Comparison of ENCODE assay signal across 13 mouse cellular contexts in genomic region chr6:86052556-86052955, GRCm38 (mm10). TPM values are rescaled to one million over a fixed set of nuclear protein-coding genes. Genes with fewer than 3 reads are reported as not detected.
DNase-seq lines count a peak whose midpoint lies in the region; ATAC-seq and TF ChIP-seq lines count a peak whose summit lies in the region.
"Had no signal": no experiment of that assay in that cellular context is flagged by ENCODE, and none has a peak within 500 bp of the region (broad histone marks: within the 10 kb centered on the region; RNA-seq: fewer than 3 reads in every experiment).

No protein-coding gene starts in this region.

- no peak for DNase-seq in heart, adult 9 months (ENCODE audit: low spot score in 2 of 2)
- peak; percentile 49 for DNase-seq in forebrain, postnatal 0 days
- DNase-seq in midbrain, embryonic 11.5 days (ENCODE audit: low spot score, missing footprints), result no peak
- no peak for DNase-seq in cerebellum, adult 8-10 months
- no peak for DNase-seq in thymus, postnatal 36 days
- DNase-seq in gastrocnemius, adult 2 months, result no peak
- DNase-seq: heart, postnatal 36 days; layer of hippocampus, adult 9-11 months; right cerebral cortex, adult 18-20 months had no signal

- ATAC-seq in heart, embryonic 11.5 days (replicated peaks; ENCODE audit: insufficient number of reproducible peaks, low FRiP score, low TSS enrichment), result no peak
- ATAC-seq in forebrain, postnatal 0 days, result 0 out of 2 replicates have a peak, but pooled peaks have one; percentile 2
- no peak for ATAC-seq in midbrain, embryonic 11.5 days (ENCODE audit: low FRiP score)
- peak; percentile 51 for ATAC-seq in neural tube, embryonic 15.5 days (ENCODE audit: low FRiP score)

- no peak overlapping the region for H3K4me3 ChIP-seq in heart, embryonic 11.5 days (ENCODE audit: low read depth, low read length)
- H3K4me3 ChIP-seq in forebrain, postnatal 0 days (ENCODE audit: low read depth, low read length), result no peak overlapping the region
- H3K4me3 ChIP-seq in midbrain, embryonic 11.5 days (ENCODE audit: low read depth, low read length), result no peak overlapping the region
- H3K4me3 ChIP-seq in neural tube, embryonic 15.5 days (replicated peaks), result peak overlapping the region; percentile 5; the same call in 1 of the 2 replicates
- H3K4me3 ChIP-seq in gastrocnemius, adult 2 months, result no peak overlapping the region
- H3K4me3 ChIP-seq: limb, embryonic 15.5 days; lung, embryonic 15.5 days had no signal

- intact Hi-C loops in gastrocnemius, adult 2 months (cut with DNase I), result no loop called here

- TF ChIP-seq CTCF in forebrain, postnatal 0 days (IDR thresholded peaks at IDR 0.05; ENCODE audit: low read depth), result no peak
- TF ChIP-seq CTCF in gastrocnemius, adult 2 months (IDR thresholded peaks at IDR 0.05), result no peak

- peak overlapping the region; percentile 32; the same call in 1 of the 2 replicates for H3K27ac ChIP-seq in heart, embryonic 11.5 days (ENCODE audit: low read depth, low read length)
- H3K27ac ChIP-seq in forebrain, postnatal 0 days (ENCODE audit: low read depth, low read length), result peak overlapping the region; percentile 97
- H3K27ac ChIP-seq in midbrain, embryonic 11.5 days (ENCODE audit: low read depth, low read length), result peak overlapping the region; percentile 87
- H3K27ac ChIP-seq in neural tube, embryonic 15.5 days (replicated peaks), result peak overlapping the region; percentile 87
- H3K27ac ChIP-seq in gastrocnemius, adult 2 months, result no peak overlapping the region
- H3K27ac ChIP-seq: limb, embryonic 15.5 days; lung, embryonic 15.5 days had no signal

- H3K9ac ChIP-seq in heart, embryonic 11.5 days (ENCODE audit: low read depth, low read length), result no peak overlapping the region
- H3K9ac ChIP-seq in forebrain, postnatal 0 days, result peak overlapping the region; percentile 48
- peak overlapping the region; percentile 47 for H3K9ac ChIP-seq in midbrain, embryonic 11.5 days (ENCODE audit: low read length)
- H3K9ac ChIP-seq in neural tube, embryonic 15.5 days (replicated peaks), result peak overlapping the region; percentile 38
- H3K9ac ChIP-seq: limb, embryonic 15.5 days; lung, embryonic 15.5 days had no signal

- WGBS in heart, embryonic 11.5 days (ENCODE audit: insufficient replicate concordance), result 44% methylated on average over 4 of the region's 4 CpGs
- 11% methylated on average over 4 of the region's 4 CpGs for WGBS in forebrain, postnatal 0 days
- WGBS in midbrain, embryonic 11.5 days, result 39% methylated on average over 4 of the region's 4 CpGs
- WGBS in neural tube, embryonic 15.5 days, result 8% methylated on average over 4 of the region's 4 CpGs

- H3K4me1 ChIP-seq in heart, embryonic 11.5 days (ENCODE audit: control insufficient read depth, insufficient read depth, low read length), result peaks cover 19% of the 10 kb centered on the region
- H3K4me1 ChIP-seq in forebrain, postnatal 0 days (ENCODE audit: insufficient read depth), result peaks cover 40% of the 10 kb centered on the region
- H3K4me1 ChIP-seq in midbrain, embryonic 11.5 days (ENCODE audit: control insufficient read depth, insufficient read depth, low read length), result peaks cover 42% of the 10 kb centered on the region
- H3K4me1 ChIP-seq in neural tube, embryonic 15.5 days, result peaks cover 67% of the 10 kb centered on the region
- H3K4me1 ChIP-seq: limb, embryonic 15.5 days had no signal

- H3K9me3 ChIP-seq in heart, embryonic 11.5 days (replicated peaks; ENCODE audit: control insufficient read depth, low read length), result no peaks in the 10 kb centered on the region
- no peaks in the 10 kb centered on the region for H3K9me3 ChIP-seq in forebrain, postnatal 0 days (ENCODE audit: low read length)
- no peaks in the 10 kb centered on the region for H3K9me3 ChIP-seq in midbrain, embryonic 11.5 days (ENCODE audit: control insufficient read depth, low read length)
- H3K9me3 ChIP-seq in neural tube, embryonic 15.5 days (replicated peaks), result no peaks in the 10 kb centered on the region
- H3K9me3 ChIP-seq: limb, embryonic 15.5 days; lung, embryonic 15.5 days had no signal

- H3K36me3 ChIP-seq in heart, embryonic 11.5 days (ENCODE audit: control insufficient read depth, insufficient read depth, low read length), result no peaks in the 10 kb centered on the region
- H3K36me3 ChIP-seq in forebrain, postnatal 0 days (ENCODE audit: insufficient read depth), result 0 out of 2 replicates have a peak, but pooled peaks cover 2% of the 10 kb centered on the region
- H3K36me3 ChIP-seq in midbrain, embryonic 11.5 days (ENCODE audit: control insufficient read depth, insufficient read depth, low read length), result no peaks in the 10 kb centered on the region
- H3K36me3 ChIP-seq in neural tube, embryonic 15.5 days, result no peaks in the 10 kb centered on the region
- H3K36me3 ChIP-seq: limb, embryonic 15.5 days; lung, embryonic 15.5 days had no signal

- no peak overlapping the region for H3K4me2 ChIP-seq in heart, embryonic 11.5 days
- H3K4me2 ChIP-seq in forebrain, postnatal 0 days (ENCODE audit: low read depth), result peak overlapping the region; percentile 32
- peak overlapping the region; percentile 37 for H3K4me2 ChIP-seq in midbrain, embryonic 11.5 days
- peak overlapping the region; percentile 46 for H3K4me2 ChIP-seq in neural tube, embryonic 15.5 days
- H3K4me2 ChIP-seq: limb, embryonic 15.5 days; lung, embryonic 15.5 days had no signal

- no peaks in the 10 kb centered on the region for H3K27me3 ChIP-seq in heart, embryonic 11.5 days (ENCODE audit: control insufficient read depth, insufficient read depth, low read length)
- H3K27me3 ChIP-seq in forebrain, postnatal 0 days (ENCODE audit: insufficient read depth, low read length), result no peaks in the 10 kb centered on the region
- no peaks in the 10 kb centered on the region for H3K27me3 ChIP-seq in midbrain, embryonic 11.5 days (ENCODE audit: control insufficient read depth, insufficient read depth, low read length)
- H3K27me3 ChIP-seq in neural tube, embryonic 15.5 days (replicated peaks), result no peaks in the 10 kb centered on the region
- H3K27me3 ChIP-seq: limb, embryonic 15.5 days; lung, embryonic 15.5 days had no signal

RNA-seq across cellular contexts. Expression of gene Add2, which starts 24.1 kb away (rescaled TPM):
- polyA plus RNA-seq in heart, embryonic 11.5 days (2014; fragmentation: Nextera tagmentation; extraction: Ambion mirVana), result 11.9 and 16.4 TPM in 2 replicates
- total RNA-seq in forebrain, postnatal 0 days (2014; rRNA removed), result 267 and 333 TPM in 2 replicates
- 175 and 186 TPM in 2 replicates for polyA plus RNA-seq in forebrain, postnatal 0 days (2015; fragmentation: Nextera tagmentation; extraction: Ambion mirVana)
- polyA plus RNA-seq in midbrain, embryonic 11.5 days (2014; fragmentation: Nextera tagmentation; extraction: Ambion mirVana), result 57.8 and 64.5 TPM in 2 replicates
- 107 and 130 TPM in 2 replicates for polyA plus RNA-seq in neural tube, embryonic 15.5 days (2015; fragmentation: Nextera tagmentation; extraction: Ambion mirVana)
- under 1 TPM in 1 of 2 experiments, not detected in 1; 0.11 TPM for total RNA-seq in gastrocnemius, adult 2 months (2021)

RNA-seq across cellular contexts. Expression of gene Figla, which starts 36.6 kb away (rescaled TPM):
- polyA plus RNA-seq in heart, embryonic 11.5 days (2014; fragmentation: Nextera tagmentation; extraction: Ambion mirVana), result not detected in 2 replicates
- total RNA-seq in forebrain, postnatal 0 days (2014; rRNA removed), result not detected in 2 replicates
- polyA plus RNA-seq in forebrain, postnatal 0 days (2015; fragmentation: Nextera tagmentation; extraction: Ambion mirVana), result not detected in 2 replicates
- not detected in 2 replicates for polyA plus RNA-seq in midbrain, embryonic 11.5 days (2014; fragmentation: Nextera tagmentation; extraction: Ambion mirVana)
- polyA plus RNA-seq in neural tube, embryonic 15.5 days (2015; fragmentation: Nextera tagmentation; extraction: Ambion mirVana), result not detected in 2 replicates
- total RNA-seq in gastrocnemius, adult 2 months (2021), result not detected
- total RNA-seq: heart, postnatal 36 days had no signal
- polyA plus RNA-seq: limb, embryonic 15.5 days; lung, embryonic 15.5 days had no signal

Comparison
In these comparisons a context has a peak if more than half of its experiments do, and no peak if none do; other contexts are left out.
1. ATAC-seq: peak in forebrain, postnatal 0 days (single experiment) and neural tube, embryonic 15.5 days (single experiment); none in heart, embryonic 11.5 days (single experiment) and midbrain, embryonic 11.5 days (single experiment).